Mouse (Mus musculus): ENCODE data around the gene Cela1. TPM values are rescaled to one million over a fixed set of nuclear protein-coding genes. Genes with fewer than 3 reads are reported as not detected.

The Cela1 gene
- polyA plus RNA-seq, 1 experiment: 8.3 TPM

DNA sequence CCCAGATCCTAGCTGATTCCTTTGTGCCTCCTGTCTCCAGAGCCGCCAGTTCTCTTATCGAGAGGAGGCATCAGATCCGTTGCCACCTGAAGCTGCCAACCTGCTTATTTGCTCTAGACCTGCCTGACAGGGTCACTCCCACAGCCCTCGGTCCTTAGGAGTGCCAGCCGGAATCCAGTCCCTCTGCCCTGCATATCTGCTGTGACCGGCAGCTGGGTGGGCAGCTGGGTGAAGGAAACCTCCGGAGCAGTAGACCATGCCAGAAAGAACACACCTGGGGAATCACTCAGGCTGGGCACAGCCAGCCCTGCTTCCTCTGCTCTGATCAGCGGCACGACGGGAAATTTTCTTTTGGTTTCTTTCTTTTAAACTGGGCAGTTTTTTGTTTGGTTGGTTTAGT is 54.4 kb downstream of the Cela1 start:
- Histone ChIP-seq H3K27ac (ENCODE audit: insufficient read depth, low read length) (no peak overlapping the region), H3K4me1 (ENCODE audit: control insufficient read depth, insufficient read depth, low read length) (peaks cover 2% of the 10 kb centered on the region; the same call in 1 of the 2 replicates), H3K4me3 (ENCODE audit: insufficient read depth, low read length) (no peak overlapping the region)
- TF ChIP-seq CTCF (IDR thresholded peaks at IDR 0.05; ENCODE audit: extremely low read depth, insufficient read depth, low read length): no peak
- no peak for TF ChIP-seq POLR2A (IDR thresholded peaks at IDR 0.05; ENCODE audit: extremely low read depth, insufficient read depth, low read length)

DNA sequence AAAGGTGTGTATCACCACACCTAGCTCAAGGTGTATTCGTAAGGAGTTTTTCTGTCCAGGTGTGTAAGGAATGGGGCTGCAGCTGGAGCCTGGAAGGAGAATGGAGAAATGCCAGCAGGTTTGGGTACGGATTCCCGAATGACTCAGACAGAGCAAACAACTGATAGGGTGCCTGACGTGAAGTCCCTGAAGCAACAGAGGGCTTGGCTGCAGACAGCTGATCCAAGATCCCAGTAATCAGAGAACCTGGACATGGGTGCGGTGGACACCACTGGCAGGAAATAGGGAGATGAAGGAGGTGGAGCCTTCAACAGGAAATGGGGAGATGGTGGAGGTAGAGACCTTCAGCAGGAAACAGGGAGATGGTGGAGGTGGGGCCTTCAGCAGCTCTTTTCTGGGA is 55.4 kb downstream of the Cela1 start:
- no peak overlapping the region for H3K27ac ChIP-seq (ENCODE audit: insufficient read depth, low read length)
- peaks cover 2% of the 10 kb centered on the region; the same call in 1 of the 2 replicates for H3K4me1 ChIP-seq (ENCODE audit: control insufficient read depth, insufficient read depth, low read length)
- TF ChIP-seq POLR2A (IDR thresholded peaks at IDR 0.05; ENCODE audit: extremely low read depth, insufficient read depth, low read length): no peak
- TF ChIP-seq CTCF (IDR thresholded peaks at IDR 0.05; ENCODE audit: extremely low read depth, insufficient read depth, low read length): no peak
- H3K4me3 ChIP-seq (ENCODE audit: insufficient read depth, low read length): no peak overlapping the region

DNA sequence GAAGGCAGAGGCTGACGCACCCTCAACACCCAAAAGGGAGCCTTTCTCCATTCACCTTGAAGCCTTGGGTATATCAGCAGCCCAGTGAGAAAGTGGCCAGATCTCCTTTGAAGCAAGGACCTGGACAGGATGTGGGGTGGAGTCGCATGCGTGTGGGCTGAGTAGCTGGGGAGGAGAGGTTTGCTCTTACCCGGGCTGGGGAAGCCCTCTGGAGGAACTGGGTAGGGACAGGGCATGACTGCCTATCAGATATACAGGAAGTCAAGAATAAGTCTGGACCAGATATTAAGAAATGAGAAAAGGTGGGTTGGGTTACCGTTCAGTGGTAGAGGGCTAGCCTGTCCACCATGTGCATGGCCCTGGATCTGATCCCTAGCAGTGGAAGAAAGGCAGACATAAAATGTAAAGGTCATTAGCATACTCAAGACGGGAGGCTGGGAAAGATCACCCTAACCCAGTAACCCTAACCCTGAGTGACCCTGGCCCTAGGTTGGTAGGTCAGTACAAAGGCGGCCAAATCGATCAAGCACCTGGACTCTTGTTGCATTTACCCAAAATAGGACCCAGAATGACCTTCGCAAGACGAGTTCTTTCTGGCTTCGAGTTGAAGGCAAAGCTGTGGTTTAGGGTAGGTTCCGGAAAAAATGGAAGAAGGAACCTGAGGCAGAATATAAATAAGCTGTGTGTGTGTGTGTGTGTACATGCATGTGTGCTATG is 56.1 kb downstream of the Cela1 start:
- Histone ChIP-seq H3K4me3 (ENCODE audit: insufficient read depth, low read length) (no peak overlapping the region), H3K4me1 (ENCODE audit: control insufficient read depth, insufficient read depth, low read length) (no peaks in the 10 kb centered on the region), H3K27ac (ENCODE audit: insufficient read depth, low read length) (no peak overlapping the region)
- no peak for TF ChIP-seq CTCF (IDR thresholded peaks at IDR 0.05; ENCODE audit: extremely low read depth, insufficient read depth, low read length)
- no peak for TF ChIP-seq POLR2A (IDR thresholded peaks at IDR 0.05; ENCODE audit: extremely low read depth, insufficient read depth, low read length)

DNA sequence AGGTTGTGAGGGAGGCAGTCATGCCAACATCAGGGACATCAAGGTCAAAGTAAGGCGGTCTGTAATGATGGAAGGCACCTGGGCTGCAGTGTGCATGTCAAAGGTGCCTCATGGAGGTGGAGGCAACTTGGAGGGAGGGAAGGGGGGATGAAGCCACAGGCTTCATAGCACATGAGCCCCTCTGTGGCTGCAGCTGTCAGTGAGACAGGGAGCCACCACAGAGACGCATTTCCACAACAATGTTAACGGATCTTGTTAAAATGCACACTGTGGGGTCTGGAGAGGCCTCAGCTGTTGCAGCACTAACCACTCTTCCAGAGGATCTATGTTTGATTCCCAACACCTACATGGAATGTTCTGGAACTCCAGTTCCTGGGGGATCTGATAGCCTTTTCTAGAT is 57.6 kb downstream of the Cela1 start:
- no peaks in the 10 kb centered on the region for H3K4me1 ChIP-seq (ENCODE audit: control insufficient read depth, insufficient read depth, low read length)
- TF ChIP-seq POLR2A (IDR thresholded peaks at IDR 0.05; ENCODE audit: extremely low read depth, insufficient read depth, low read length) (no peak), CTCF (IDR thresholded peaks at IDR 0.05; ENCODE audit: extremely low read depth, insufficient read depth, low read length) (no peak)
- H3K4me3 ChIP-seq (ENCODE audit: insufficient read depth, low read length): no peak overlapping the region
- H3K27ac ChIP-seq (ENCODE audit: insufficient read depth, low read length): no peak overlapping the region

DNA sequence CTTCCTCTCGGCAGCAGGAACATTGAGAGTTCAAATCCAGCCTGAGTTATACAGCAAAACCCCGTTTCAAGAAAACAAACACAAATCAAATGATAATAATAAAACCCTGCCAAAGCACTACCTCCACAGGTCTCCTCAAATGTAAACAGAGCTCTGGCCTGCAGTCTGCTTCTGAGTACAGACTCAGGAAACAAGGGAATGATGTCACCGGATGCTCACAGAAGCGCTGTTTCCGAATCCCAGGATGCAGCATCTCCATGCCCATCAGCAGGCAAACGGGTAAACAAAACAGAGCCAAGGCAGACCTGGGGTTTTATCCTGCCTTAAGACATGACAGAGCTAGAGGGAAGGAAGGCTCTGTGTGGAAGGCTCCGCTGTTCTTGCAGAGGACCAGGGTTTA is 58.9 kb downstream of the Cela1 start:
- Histone ChIP-seq H3K4me3 (ENCODE audit: insufficient read depth, low read length) (no peak overlapping the region), H3K27ac (ENCODE audit: insufficient read depth, low read length) (no peak overlapping the region), H3K4me1 (ENCODE audit: control insufficient read depth, insufficient read depth, low read length) (no peaks in the 10 kb centered on the region)
- no peak for TF ChIP-seq CTCF (IDR thresholded peaks at IDR 0.05; ENCODE audit: extremely low read depth, insufficient read depth, low read length)
- TF ChIP-seq POLR2A (IDR thresholded peaks at IDR 0.05; ENCODE audit: extremely low read depth, insufficient read depth, low read length): no peak

DNA sequence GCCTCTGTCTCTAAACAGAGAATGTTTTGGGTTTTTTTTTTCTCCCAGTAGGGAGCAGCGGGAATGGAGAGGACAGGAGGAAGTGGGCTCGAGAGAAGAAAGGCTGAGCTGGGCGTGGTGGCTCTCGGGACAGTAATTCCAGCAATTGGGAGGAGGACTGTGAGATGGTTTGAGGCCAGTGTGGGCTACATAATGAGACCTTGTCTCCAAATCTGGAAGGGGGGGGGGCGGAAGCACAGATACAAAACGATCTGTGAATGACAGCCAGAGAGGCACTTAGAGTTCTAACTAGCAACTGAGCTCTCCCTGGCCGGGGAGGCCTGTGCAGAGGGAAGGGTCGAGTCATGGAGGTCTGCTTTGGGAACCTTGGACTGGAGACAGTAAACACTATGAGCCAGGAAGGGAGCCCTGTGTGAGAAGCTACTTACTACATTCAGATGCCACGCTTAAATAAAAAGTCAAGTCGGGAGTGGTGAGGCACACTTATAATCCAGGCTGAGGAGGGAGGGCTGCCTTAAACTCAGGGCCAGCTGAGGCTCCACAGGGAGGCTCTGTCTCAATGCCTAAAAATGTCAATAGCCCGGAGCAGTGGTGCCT is 59.8 kb downstream of the Cela1 start:
- H3K27ac ChIP-seq (ENCODE audit: insufficient read depth, low read length): no peak overlapping the region
- H3K4me3 ChIP-seq (ENCODE audit: insufficient read depth, low read length): no peak overlapping the region
- no peaks in the 10 kb centered on the region for H3K4me1 ChIP-seq (ENCODE audit: control insufficient read depth, insufficient read depth, low read length)
- TF ChIP-seq CTCF (IDR thresholded peaks at IDR 0.05; ENCODE audit: extremely low read depth, insufficient read depth, low read length): no peak
- no peak for TF ChIP-seq POLR2A (IDR thresholded peaks at IDR 0.05; ENCODE audit: extremely low read depth, insufficient read depth, low read length)

DNA sequence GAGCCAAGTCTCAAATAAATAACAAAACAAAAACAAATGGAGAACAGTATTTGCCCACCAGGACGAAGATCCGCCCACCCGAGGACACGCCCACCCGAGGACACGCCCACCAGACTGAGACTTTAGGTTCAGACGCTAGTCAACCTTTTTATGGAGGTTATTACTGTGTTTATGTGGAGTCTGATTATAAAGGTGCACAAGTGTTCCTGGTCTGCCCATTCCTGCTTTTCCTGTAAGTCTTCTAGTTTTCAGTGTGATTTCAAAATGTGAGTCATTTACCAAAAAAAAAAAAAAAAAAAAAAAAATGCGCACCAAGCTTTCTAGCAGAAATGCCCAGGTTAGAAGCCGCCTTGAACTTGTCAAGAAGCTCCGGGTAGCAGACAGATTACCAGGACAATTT is 60.4 kb downstream of the Cela1 start:
- H3K27ac ChIP-seq (ENCODE audit: insufficient read depth, low read length): no peak overlapping the region
- peaks cover 2% of the 10 kb centered on the region for H3K4me1 ChIP-seq (ENCODE audit: control insufficient read depth, insufficient read depth, low read length)
- no peak for TF ChIP-seq CTCF (IDR thresholded peaks at IDR 0.05; ENCODE audit: extremely low read depth, insufficient read depth, low read length)
- no peak for TF ChIP-seq POLR2A (IDR thresholded peaks at IDR 0.05; ENCODE audit: extremely low read depth, insufficient read depth, low read length)
- H3K4me3 ChIP-seq (ENCODE audit: insufficient read depth, low read length): no peak overlapping the region

DNA sequence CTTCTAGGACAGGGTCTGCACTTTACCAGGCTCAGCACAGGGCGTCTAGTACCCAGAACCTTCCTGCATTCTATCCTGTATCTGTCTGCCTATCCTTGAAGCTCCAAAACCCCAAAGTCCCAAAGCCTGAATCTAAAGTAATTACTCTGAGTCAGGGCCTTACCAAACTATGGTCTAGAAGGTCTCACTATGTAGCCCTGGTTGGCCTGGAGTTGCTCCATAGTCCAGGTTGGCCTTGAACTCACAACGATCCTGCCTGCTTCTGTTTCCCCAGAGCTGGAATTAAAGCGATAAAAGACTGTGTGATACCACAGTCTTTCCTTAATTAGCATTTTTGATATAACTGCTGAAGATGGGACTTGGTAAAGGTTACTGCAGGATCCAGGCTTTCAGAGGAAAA is 63.3 kb downstream of the Cela1 start:
- no peak overlapping the region for H3K27ac ChIP-seq (ENCODE audit: insufficient read depth, low read length)
- H3K4me3 ChIP-seq (ENCODE audit: insufficient read depth, low read length): no peak overlapping the region
- peaks cover 9% of the 10 kb centered on the region for H3K4me1 ChIP-seq (ENCODE audit: control insufficient read depth, insufficient read depth, low read length)
- TF ChIP-seq POLR2A (IDR thresholded peaks at IDR 0.05; ENCODE audit: extremely low read depth, insufficient read depth, low read length) (no peak), CTCF (IDR thresholded peaks at IDR 0.05; ENCODE audit: extremely low read depth, insufficient read depth, low read length) (no peak)

Other genes with a start within 250 kb of the Cela1 start
- gene Letmd1, start 218.9 kb downstream of the Cela1 start, polyA plus RNA-seq (2012; rRNA removed): 97.9 and 101 TPM in 2 replicates
- gene Csrnp2, start 192.4 kb downstream of the Cela1 start, polyA plus RNA-seq (2012; rRNA removed): 24.4 and 24.7 TPM in 2 replicates
- 20.2 and 22.6 TPM in 2 replicates for gene Tfcp2, start 135.9 kb downstream of the Cela1 start, polyA plus RNA-seq (2012; rRNA removed)
- 120 and 132 TPM in 2 replicates for gene Pou6f1, start 87.9 kb downstream of the Cela1 start, polyA plus RNA-seq (2012; rRNA removed)
- gene Dazap2, start 72.6 kb downstream of the Cela1 start, polyA plus RNA-seq (2012; rRNA removed): 202 and 216 TPM in 2 replicates
- 4.2 and 4.4 TPM in 2 replicates for gene Smagp, start 51.0 kb downstream of the Cela1 start, polyA plus RNA-seq (2012; rRNA removed)
- gene Bin2, start 18.4 kb downstream of the Cela1 start, polyA plus RNA-seq (2012; rRNA removed): 7.4 and 7.6 TPM in 2 replicates
- 6.5 and 8.2 TPM in 2 replicates for gene Galnt6, start 41.5 kb upstream of the Cela1 start, polyA plus RNA-seq (2012; rRNA removed)
- 31.4 and 36.0 TPM in 2 replicates for gene Slc4a8, start 73.8 kb upstream of the Cela1 start, polyA plus RNA-seq (2012; rRNA removed)
- gene Scn8a, start 181.9 kb upstream of the Cela1 start, polyA plus RNA-seq (2012; rRNA removed): 111 and 115 TPM in 2 replicates